Mouse (Mus musculus) forebrain, embryonic 13.5 days (tissue): ENCODE results near the gene Rgma. TPM values are rescaled to one million over a fixed set of nuclear protein-coding genes. Genes with fewer than 3 reads are reported as not detected.

Experiments used
- ATAC-seq: fragments of 200-750 bp; cut with Nextera tagmentation; 2 replicates; pipeline ENCODE4 v1.8.0; 2017
- H3K27ac ChIP-seq: fragments of 300-500 bp; sonication (generic); 2 replicates; pipeline ENCODE4 v1.5.1; 2015; ENCODE audit warnings: inconsistent platforms, mild to moderate bottlenecking, moderate library complexity
- H3K27me3 ChIP-seq: fragments of 300-500 bp; sonication (generic); 2 replicates; pipeline ENCODE4 v1.6.1; 2015; ENCODE audit warnings: mild to moderate bottlenecking, inconsistent platforms
- H3K36me3 ChIP-seq: fragments of 300-500 bp; sonication (generic); 2 replicates; pipeline ENCODE4 v1.6.1; 2015; ENCODE audit warnings: mild to moderate bottlenecking, inconsistent platforms; ENCODE audit not compliant: poor library complexity, severe bottlenecking
- H3K4me1 ChIP-seq: fragments of 300-500 bp; sonication (generic); 2 replicates; pipeline ENCODE4 v1.6.1; 2015; ENCODE audit warnings: inconsistent platforms
- H3K4me2 ChIP-seq: fragments of 300-500 bp; sonication (generic); 2 replicates; pipeline ENCODE4 v1.6.1; 2015; ENCODE audit warnings: inconsistent platforms, mild to moderate bottlenecking, moderate library complexity
- H3K4me3 ChIP-seq: fragments of 300-500 bp; sonication (generic); 2 replicates; pipeline ENCODE4 v1.5.1; 2015; ENCODE audit warnings: mild to moderate bottlenecking, inconsistent platforms
- H3K9ac ChIP-seq: fragments of 300-500 bp; sonication (generic); 2 replicates; pipeline ENCODE4 v1.6.1; 2015; ENCODE audit warnings: mild to moderate bottlenecking, inconsistent platforms
- H3K9me3 ChIP-seq: fragments of 300-500 bp; sonication (generic); replicated peaks from 2 replicates; pipeline ENCODE4 v1.6.1; 2016; ENCODE audit warnings: inconsistent platforms
- WGBS: fragments of 180-500 bp; shearing (Covaris S2); methylation state at CpG from one replicate; pipeline ENCODE4 v1.1.7; 2015; 5-methylcytosine and 5-hydroxymethylcytosine counted together
- polyA plus RNA-seq: library from polyadenylated mRNA; unstranded; fragments of >200 nt; fragmentation: Nextera tagmentation; extraction: Ambion mirVana; gene quantifications from 2 replicates; pipeline ENCODE4 v1.2.1, GENCODE M21; 2015

Gene Rgma
- polyA plus RNA-seq, 1 experiment from 2014 or later: 24.7 TPM

GRCm38 (mm10) chr7:73374727-73375126 lies 582 bp upstream of the Rgma start:
- Histone ChIP-seq H3K9ac (peak overlapping the region; percentile 91), H3K4me3 (peak overlapping the region; percentile 78), H3K36me3 (no peaks in the 10 kb centered on the region), H3K4me2 (peak overlapping the region; percentile 91), H3K9me3 (no peaks in the 10 kb centered on the region), H3K27me3 (peaks cover 13% of the 10 kb centered on the region; the same call in 1 of the 2 replicates), H3K27ac (peak overlapping the region; percentile 93), H3K4me1 (peaks cover 55% of the 10 kb centered on the region)
- ATAC-seq: peak; percentile 43
- under 1% methylated on average over 14 of the region's 14 CpGs for WGBS

GRCm38 (mm10) chr7:73376101-73377001 lies 1.0 kb downstream of the Rgma start:
- H3K27me3 ChIP-seq: 0 out of 2 replicates have a peak, but pooled peaks cover 10% of the 10 kb centered on the region
- H3K36me3 ChIP-seq: no peaks in the 10 kb centered on the region
- peak overlapping the region; percentile 78 for H3K4me3 ChIP-seq
- H3K27ac ChIP-seq: peak overlapping the region; percentile 93
- peak overlapping the region; percentile 91 for H3K4me2 ChIP-seq
- ATAC-seq: peak; percentile 46
- peak overlapping the region; percentile 91 for H3K9ac ChIP-seq
- peaks cover 71% of the 10 kb centered on the region for H3K4me1 ChIP-seq
- WGBS: under 1% methylated on average over 39 of the region's 39 CpGs
- no peaks in the 10 kb centered on the region for H3K9me3 ChIP-seq

GRCm38 (mm10) chr7:73377307-73377706 lies 2.0 kb downstream of the Rgma start:
- 0 out of 2 replicates have a peak, but pooled peaks cover 3% of the 10 kb centered on the region for H3K27me3 ChIP-seq
- WGBS: 6% methylated on average over 12 of the region's 12 CpGs
- no peaks in the 10 kb centered on the region for H3K36me3 ChIP-seq
- peak overlapping the region; percentile 91 for H3K4me2 ChIP-seq
- H3K27ac ChIP-seq: peak overlapping the region; percentile 79
- peak overlapping the region; percentile 79 for H3K9ac ChIP-seq
- peak overlapping the region; percentile 78 for H3K4me3 ChIP-seq
- H3K9me3 ChIP-seq: no peaks in the 10 kb centered on the region
- ATAC-seq: no peak
- H3K4me1 ChIP-seq: peaks cover 67% of the 10 kb centered on the region

DNA sequence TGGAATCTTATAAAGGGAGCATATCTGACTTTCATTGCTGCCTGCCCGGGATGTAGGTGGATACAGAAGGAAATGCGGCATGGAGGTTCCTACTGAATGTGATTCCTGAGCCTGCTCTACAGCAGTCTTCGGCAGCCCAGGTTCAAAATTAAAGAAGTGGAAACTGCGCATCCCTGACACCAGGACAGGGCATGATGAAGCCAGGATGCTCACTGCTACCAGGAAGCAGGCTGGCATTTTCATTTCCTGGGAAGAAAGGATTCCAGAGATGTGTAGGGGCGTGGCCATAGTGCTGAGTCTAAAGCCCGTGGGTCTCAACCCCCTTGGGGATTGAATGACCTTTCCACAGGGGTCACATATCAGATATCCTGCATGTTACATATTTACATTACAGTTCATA lies 2.7 kb downstream of the Rgma start:
- no peak for ATAC-seq
- peak overlapping the region; percentile 79 for H3K9ac ChIP-seq
- 47% methylated on average over 6 of the region's 6 CpGs for WGBS
- peak overlapping the region; percentile 78 for H3K4me3 ChIP-seq
- peak overlapping the region; percentile 79 for H3K27ac ChIP-seq
- no peaks in the 10 kb centered on the region for H3K36me3 ChIP-seq
- peak overlapping the region; percentile 91 for H3K4me2 ChIP-seq
- no peaks in the 10 kb centered on the region for H3K9me3 ChIP-seq
- peaks cover 68% of the 10 kb centered on the region for H3K4me1 ChIP-seq
- 0 out of 2 replicates have a peak, but pooled peaks cover 3% of the 10 kb centered on the region for H3K27me3 ChIP-seq

DNA sequence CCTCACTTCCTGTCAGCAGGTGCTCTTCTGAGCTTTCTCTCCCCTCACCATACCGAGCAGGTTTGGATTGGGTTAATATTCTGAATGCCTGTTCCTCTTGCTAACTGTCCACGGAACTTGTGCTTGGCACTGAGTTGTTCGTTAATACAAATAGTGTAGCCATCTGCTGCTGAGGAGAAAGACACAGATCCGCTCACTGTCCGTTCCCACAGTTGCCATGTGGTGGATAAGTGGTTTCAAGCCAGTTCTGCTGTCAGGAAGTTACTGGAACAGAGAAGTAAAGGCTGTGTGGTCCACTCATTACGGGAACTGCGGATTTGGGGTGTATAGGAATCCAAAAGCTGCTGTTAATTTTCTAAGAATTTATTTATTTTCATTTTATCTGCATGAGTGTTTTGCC lies 7.5 kb downstream of the Rgma start:
- Histone ChIP-seq H3K4me1 (peaks cover 63% of the 10 kb centered on the region), H3K27me3 (no peaks in the 10 kb centered on the region), H3K9ac (no peak overlapping the region), H3K27ac (no peak overlapping the region), H3K36me3 (peaks cover under 1% of the 10 kb centered on the region; the same call in 1 of the 2 replicates), H3K4me3 (no peak overlapping the region), H3K4me2 (peak overlapping the region; percentile 9; the same call in 1 of the 2 replicates), H3K9me3 (no peaks in the 10 kb centered on the region)
- no peak for ATAC-seq
- WGBS: 69% methylated on average over 7 of the region's 7 CpGs

GRCm38 (mm10) chr7:73388866-73389265 lies 13.6 kb downstream of the Rgma start:
- ATAC-seq: no peak
- peaks cover 8% of the 10 kb centered on the region for H3K36me3 ChIP-seq
- H3K4me2 ChIP-seq: 0 out of 2 replicates have a peak overlapping the region, but pooled peaks have one; percentile 84
- H3K9ac ChIP-seq: no peak overlapping the region
- WGBS: 69% methylated on average over 2 of the region's 2 CpGs
- H3K27ac ChIP-seq: no peak overlapping the region
- H3K4me3 ChIP-seq: no peak overlapping the region
- no peaks in the 10 kb centered on the region for H3K9me3 ChIP-seq
- no peaks in the 10 kb centered on the region for H3K27me3 ChIP-seq
- peaks cover 76% of the 10 kb centered on the region for H3K4me1 ChIP-seq

GRCm38 (mm10) chr7:73389419-73389818 lies 14.1 kb downstream of the Rgma start:
- no peak for ATAC-seq
- no peaks in the 10 kb centered on the region for H3K27me3 ChIP-seq
- H3K4me1 ChIP-seq: peaks cover 81% of the 10 kb centered on the region
- peak overlapping the region; percentile 84 for H3K4me2 ChIP-seq
- H3K27ac ChIP-seq: peak overlapping the region; percentile 86
- peak overlapping the region; percentile 91; the same call in 1 of the 2 replicates for H3K9ac ChIP-seq
- WGBS: 5% methylated on average over 9 of the region's 9 CpGs
- H3K36me3 ChIP-seq: peaks cover 8% of the 10 kb centered on the region
- peak overlapping the region; percentile 64; the same call in 1 of the 2 replicates for H3K4me3 ChIP-seq
- no peaks in the 10 kb centered on the region for H3K9me3 ChIP-seq

- peaks cover 12% of the 10 kb centered on the region for H3K36me3 ChIP-seq
- H3K27ac ChIP-seq: peak overlapping the region; percentile 86
- H3K4me3 ChIP-seq: peak overlapping the region; percentile 64
- peak overlapping the region; percentile 84 for H3K4me2 ChIP-seq
- H3K9me3 ChIP-seq: no peaks in the 10 kb centered on the region
- ATAC-seq: no peak
- H3K27me3 ChIP-seq: no peaks in the 10 kb centered on the region
- H3K9ac ChIP-seq: peak overlapping the region; percentile 91
- WGBS: 1% methylated on average over 15 of the region's 15 CpGs
- peaks cover 86% of the 10 kb centered on the region for H3K4me1 ChIP-seq
Measured at GRCm38 (mm10) chr7:73389871-73390294, 14.6 kb downstream of the Rgma start.

DNA sequence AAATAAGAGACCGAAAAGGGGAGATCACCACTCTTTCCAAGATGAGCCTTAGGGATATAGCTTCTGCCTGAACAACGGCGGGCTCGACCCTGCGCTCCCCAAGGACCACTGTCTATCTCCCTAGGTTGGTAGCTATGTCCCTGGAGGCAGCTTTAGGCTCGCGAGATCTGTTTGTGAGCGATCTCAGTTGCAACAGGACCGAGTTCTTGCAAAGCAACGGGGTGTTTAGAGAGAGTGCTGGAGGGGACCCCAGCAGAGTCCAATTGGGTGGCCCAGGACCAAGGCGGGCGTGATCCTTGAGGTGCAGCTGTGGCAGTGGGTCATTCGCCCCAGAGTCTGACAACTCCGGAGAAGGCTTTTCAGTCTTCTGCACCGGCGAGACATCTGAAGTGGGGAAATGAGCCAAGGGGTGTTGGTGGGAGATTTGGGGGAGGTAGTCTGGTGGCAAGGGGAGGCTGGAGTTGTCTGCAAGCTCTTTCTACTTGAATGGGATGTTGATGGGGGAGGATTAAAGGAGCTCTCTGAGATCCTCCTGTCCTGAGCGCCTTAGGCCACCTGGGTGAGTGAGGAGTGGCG lies 15.2 kb downstream of the Rgma start:
- H3K4me3 ChIP-seq: peak overlapping the region; percentile 64
- peak overlapping the region; percentile 86 for H3K27ac ChIP-seq
- H3K36me3 ChIP-seq: peaks cover 14% of the 10 kb centered on the region
- WGBS: 1% methylated on average over 18 of the region's 18 CpGs
- no peaks in the 10 kb centered on the region for H3K27me3 ChIP-seq
- peaks cover 85% of the 10 kb centered on the region for H3K4me1 ChIP-seq
- peak overlapping the region; percentile 84 for H3K4me2 ChIP-seq
- peak; percentile 20 for ATAC-seq
- no peaks in the 10 kb centered on the region for H3K9me3 ChIP-seq
- peak overlapping the region; percentile 91 for H3K9ac ChIP-seq

GRCm38 (mm10) chr7:73391002-73391517 lies 15.8 kb downstream of the Rgma start:
- WGBS: under 1% methylated on average over 21 of the region's 42 CpGs
- peak; percentile 76 for ATAC-seq

DNA sequence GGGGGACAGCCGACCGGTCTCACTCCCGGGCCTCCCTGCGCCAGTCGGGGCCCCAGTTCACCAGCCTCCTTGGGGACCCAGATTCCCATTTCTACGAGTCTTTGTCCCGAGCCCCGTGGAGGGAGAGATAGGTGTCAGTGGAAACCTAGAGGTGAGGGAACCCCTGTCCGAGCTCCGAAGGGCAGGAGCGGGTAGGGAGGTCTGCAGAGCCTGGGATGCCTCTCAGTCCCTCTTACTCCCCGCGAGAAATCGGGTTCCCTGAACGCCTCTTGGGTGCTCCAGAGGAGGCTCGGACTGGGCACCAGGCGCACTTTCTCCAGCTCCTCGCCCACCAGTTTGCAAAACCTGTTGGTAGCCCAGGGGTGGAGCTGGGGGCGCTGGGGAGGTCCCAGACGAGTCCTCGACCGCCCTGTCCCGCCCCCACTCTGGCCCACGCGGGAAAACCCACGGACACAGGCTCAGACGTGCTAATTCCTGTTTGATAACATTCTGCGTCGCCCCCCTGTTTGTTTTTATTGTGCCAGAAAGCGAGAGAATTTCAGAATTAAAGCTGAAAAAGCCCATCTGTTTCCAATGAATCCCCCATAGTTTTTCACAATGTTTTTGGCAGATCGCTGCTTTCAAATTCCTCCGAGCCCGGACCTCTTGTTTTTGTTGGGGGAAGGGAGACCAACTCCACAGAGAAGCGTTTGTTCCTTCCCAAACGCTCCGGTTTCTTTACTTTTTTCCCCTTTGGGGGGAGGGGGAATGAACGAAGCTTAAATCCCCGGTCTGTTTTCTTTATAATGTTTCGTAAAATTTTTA lies 16.4 kb downstream of the Rgma start:
- WGBS: 0% methylated on average over 39 of the region's 39 CpGs
- Histone ChIP-seq H3K9ac (peak overlapping the region; percentile 91), H3K36me3 (peaks cover 14% of the 10 kb centered on the region), H3K9me3 (no peaks in the 10 kb centered on the region), H3K4me1 (peaks cover 87% of the 10 kb centered on the region), H3K4me2 (peak overlapping the region; percentile 84), H3K27ac (peak overlapping the region; percentile 86), H3K4me3 (peak overlapping the region; percentile 64), H3K27me3 (no peaks in the 10 kb centered on the region)
- ATAC-seq: peak; percentile 14

More at GRCm38 (mm10) chr7:73391002-73391517, 15.8 kb downstream of the Rgma start:
- peak overlapping the region; percentile 86 for H3K27ac ChIP-seq
- peaks cover 14% of the 10 kb centered on the region for H3K36me3 ChIP-seq
- peaks cover 87% of the 10 kb centered on the region for H3K4me1 ChIP-seq
- H3K4me2 ChIP-seq: peak overlapping the region; percentile 84
- peak overlapping the region; percentile 91 for H3K9ac ChIP-seq
- no peaks in the 10 kb centered on the region for H3K9me3 ChIP-seq
- no peaks in the 10 kb centered on the region for H3K27me3 ChIP-seq
- peak overlapping the region; percentile 64 for H3K4me3 ChIP-seq
